Mouse (Mus musculus) liver, embryonic 13.5 days (tissue): ENCODE measurements at regions not wholly inside any gene's neighbourhood (a gene's known extent, or its start where the extent isn't known, plus 50 kb on each side); places are given as distances from the start of the nearest gene placed in this dataset. TPM values are rescaled to one million over a fixed set of nuclear protein-coding genes. Genes with fewer than 3 reads are reported as not detected.
"Not testable (repeated sequence)": the region's sequence is repeated elsewhere in the genome, so short reads cannot be mapped to it uniquely, and the experiment has no call there.

ENCODE experiments used
- ATAC-seq: fragments of 200-750 bp; cut with Nextera tagmentation; 2 replicates; pipeline ENCODE4 v1.8.0; 2017; ENCODE audit warnings: low read depth, mild to moderate bottlenecking, moderate number of reproducible peaks, moderate library complexity
- DNase-seq: peaks from one replicate; pipeline ENCODE4 v3.0.0; 2022
- H3K27ac ChIP-seq: fragments of 300-500 bp; sonication (generic); 2 replicates; pipeline ENCODE4 v1.5.1; 2015; ENCODE audit warnings: moderate library complexity, mild to moderate bottlenecking, inconsistent platforms
- H3K27me3 ChIP-seq: fragments of 300-500 bp; sonication (generic); 2 replicates; pipeline ENCODE4 v1.6.1; 2015; ENCODE audit warnings: mild to moderate bottlenecking, inconsistent platforms
- H3K36me3 ChIP-seq: fragments of 300-500 bp; sonication (generic); 2 replicates; pipeline ENCODE4 v1.6.1; 2015; ENCODE audit warnings: mild to moderate bottlenecking, inconsistent platforms
- H3K4me1 ChIP-seq: fragments of 300-500 bp; sonication (generic); replicated peaks from 2 replicates; pipeline ENCODE4 v1.6.1; 2015; ENCODE audit warnings: inconsistent platforms
- H3K4me2 ChIP-seq: fragments of 300-500 bp; sonication (generic); 2 replicates; pipeline ENCODE4 v1.6.1; 2015; ENCODE audit warnings: inconsistent platforms, mild to moderate bottlenecking, moderate library complexity
- H3K4me3 ChIP-seq: fragments of 300-500 bp; sonication (generic); replicated peaks from 2 replicates; pipeline ENCODE4 v1.5.1; 2015; ENCODE audit warnings: mild to moderate bottlenecking, inconsistent platforms
- H3K9ac ChIP-seq: fragments of 300-500 bp; sonication (generic); 2 replicates; pipeline ENCODE4 v1.6.1; 2015; ENCODE audit warnings: mild to moderate bottlenecking, inconsistent platforms
- H3K9me3 ChIP-seq: fragments of 300-500 bp; sonication (generic); replicated peaks from 2 replicates; pipeline ENCODE4 v1.6.1; 2016; ENCODE audit warnings: inconsistent platforms
- WGBS: fragments of 180-500 bp; shearing (Covaris S2); methylation state at CpG from one replicate; pipeline ENCODE4 v1.1.7; 2015; ENCODE audit not compliant: insufficient replicate concordance; 5-methylcytosine and 5-hydroxymethylcytosine counted together
- microRNA-seq: library from miRNA; unstranded; fragments of <30 nt; microRNA quantifications from one replicate; pipeline ENCODE4, GENCODE M21; 2016

DNA sequence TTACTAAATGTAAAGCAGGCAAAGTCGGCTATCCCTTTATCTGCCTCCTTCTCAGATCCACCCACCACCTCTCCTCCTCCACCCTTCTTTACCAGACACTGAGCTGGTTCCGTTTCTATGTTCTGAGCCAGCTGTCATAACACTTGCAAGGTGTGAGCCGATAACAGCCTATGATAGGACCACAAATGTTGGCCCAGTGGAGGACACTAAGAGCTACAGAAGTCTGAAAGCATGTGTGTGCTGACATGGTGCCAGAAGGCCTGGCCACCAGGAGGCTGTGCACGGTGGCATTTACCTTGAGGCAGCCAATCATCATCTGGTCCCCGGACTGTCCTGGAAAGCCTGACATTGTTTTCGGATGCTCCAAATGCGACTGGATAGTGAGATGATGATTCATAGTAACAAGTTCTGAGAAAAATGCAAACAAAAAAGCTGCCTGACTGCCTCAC is 63.5 kb upstream of the Max start:
- ATAC-seq, result peak; percentile 75
- no peaks in the 10 kb centered on the region; the same call in 1 of the 2 replicates for H3K27me3 ChIP-seq
- H3K9ac ChIP-seq, result no peak overlapping the region
- no peak overlapping the region for H3K4me2 ChIP-seq
- H3K4me3 ChIP-seq, result no peak overlapping the region
- WGBS, result 44% methylated on average over 7 of the region's 7 CpGs
- no peak overlapping the region for H3K27ac ChIP-seq
- H3K4me1 ChIP-seq, result peaks cover 8% of the 10 kb centered on the region
- H3K9me3 ChIP-seq, result no peaks in the 10 kb centered on the region
- H3K36me3 ChIP-seq, result no peaks in the 10 kb centered on the region
- DNase-seq, result no peak

DNA sequence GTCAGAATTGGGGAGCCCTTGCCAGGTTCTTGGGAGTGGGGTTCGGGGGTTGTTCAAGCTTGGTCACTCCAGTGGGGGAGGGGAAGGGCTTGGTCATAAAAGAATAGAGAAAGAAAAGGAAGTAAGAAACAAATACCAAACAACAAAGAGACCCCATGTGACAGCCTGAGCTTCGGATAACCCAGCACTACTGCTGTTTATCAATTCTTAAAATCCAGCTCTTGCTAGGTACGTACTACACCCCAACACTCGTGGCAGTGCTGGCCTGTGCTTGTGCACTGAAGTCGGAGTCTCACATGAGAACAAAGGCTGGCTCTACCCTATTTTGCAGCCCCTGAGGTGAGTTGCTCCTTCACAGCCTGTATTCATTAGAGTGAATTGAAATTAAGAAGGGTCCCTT is 60.5 kb upstream of the Max start:
- no peaks in the 10 kb centered on the region for H3K36me3 ChIP-seq
- H3K9ac ChIP-seq, result no peak overlapping the region
- H3K9me3 ChIP-seq, result no peaks in the 10 kb centered on the region
- no peak overlapping the region for H3K4me2 ChIP-seq
- no peaks in the 10 kb centered on the region; the same call in 1 of the 2 replicates for H3K27me3 ChIP-seq
- no peak overlapping the region for H3K4me3 ChIP-seq
- no peak for DNase-seq
- 50% methylated on average over 5 of the region's 5 CpGs for WGBS
- peaks cover 8% of the 10 kb centered on the region for H3K4me1 ChIP-seq
- ATAC-seq, result no peak
- H3K27ac ChIP-seq, result no peak overlapping the region

DNA sequence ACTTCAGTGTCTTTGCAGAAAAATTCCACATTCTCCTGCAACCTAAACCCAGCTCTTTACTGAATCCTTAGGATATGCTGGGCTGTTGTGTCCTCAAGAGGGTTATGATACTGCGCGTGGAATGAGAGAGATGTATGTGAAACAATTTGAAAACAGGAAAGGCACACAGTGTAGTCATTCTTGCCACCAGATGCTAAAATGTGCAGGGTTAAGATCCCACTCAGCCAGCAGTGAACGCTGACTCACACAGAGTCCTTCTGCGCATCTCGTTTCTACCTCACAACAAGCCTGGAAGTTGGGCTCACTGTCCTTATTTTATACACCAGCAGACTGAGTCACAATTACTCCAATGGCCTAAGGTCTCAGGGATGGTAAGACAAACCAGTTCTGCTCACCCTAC is 59.9 kb upstream of the Max start:
- peaks cover 8% of the 10 kb centered on the region for H3K4me1 ChIP-seq
- H3K27ac ChIP-seq, result no peak overlapping the region
- no peak overlapping the region for H3K4me2 ChIP-seq
- ATAC-seq (no peak), DNase-seq (no peak)
- no peaks in the 10 kb centered on the region; the same call in 1 of the 2 replicates for H3K27me3 ChIP-seq
- no peaks in the 10 kb centered on the region for H3K9me3 ChIP-seq
- H3K9ac ChIP-seq, result no peak overlapping the region
- no peaks in the 10 kb centered on the region for H3K36me3 ChIP-seq
- 79% methylated on average over 5 of the region's 5 CpGs for WGBS
- no peak overlapping the region for H3K4me3 ChIP-seq

DNA sequence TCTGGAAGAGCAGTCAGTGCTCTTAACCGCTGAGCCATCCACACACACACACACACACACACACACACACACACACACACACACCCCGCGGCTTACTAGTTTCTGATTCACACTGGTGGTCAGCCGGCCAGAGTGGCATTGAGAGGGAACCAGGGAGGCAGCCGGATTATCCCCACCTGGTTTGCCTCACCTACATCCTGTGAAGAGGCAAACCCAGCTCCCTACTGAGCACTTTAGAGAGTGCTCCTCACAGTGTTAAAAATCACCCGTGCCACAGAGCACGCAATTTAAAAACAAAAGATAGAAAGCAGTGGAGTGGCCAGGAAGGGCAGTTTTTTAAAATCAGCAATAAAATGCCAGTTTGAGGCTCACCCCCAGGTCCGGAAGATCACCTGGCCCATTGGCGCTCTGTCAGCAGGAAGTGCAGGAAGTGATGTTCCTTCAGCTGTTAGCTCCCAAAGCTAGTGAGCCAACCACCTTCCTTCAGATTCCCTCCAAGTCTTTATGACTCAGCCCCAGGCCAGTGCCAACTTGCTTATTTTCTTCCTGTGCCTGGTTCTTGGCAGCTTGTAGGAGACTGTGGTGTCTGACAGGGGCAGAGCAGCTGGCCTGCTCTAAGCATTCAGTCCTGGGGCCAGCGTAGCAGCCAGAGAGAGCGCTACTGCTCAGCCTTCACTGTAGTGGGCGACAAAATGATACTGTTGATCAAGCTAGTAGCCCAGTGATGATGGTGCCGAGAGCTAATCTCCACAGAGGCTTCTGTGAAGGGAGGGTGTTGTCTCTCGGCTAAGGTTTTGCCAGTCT is 57.9 kb upstream of the Max start:
- H3K27ac ChIP-seq, result no peak overlapping the region
- no peaks in the 10 kb centered on the region for H3K9me3 ChIP-seq
- H3K4me1 ChIP-seq, result no peaks in the 10 kb centered on the region; the same call in 1 of the 2 replicates
- H3K9ac ChIP-seq, result no peak overlapping the region
- ATAC-seq (no peak), DNase-seq (no peak)
- no peak overlapping the region for H3K4me2 ChIP-seq
- WGBS, result 56% methylated on average over 14 of the region's 14 CpGs
- H3K27me3 ChIP-seq, result no peaks in the 10 kb centered on the region
- no peak overlapping the region for H3K4me3 ChIP-seq
- H3K36me3 ChIP-seq, result no peaks in the 10 kb centered on the region

DNA sequence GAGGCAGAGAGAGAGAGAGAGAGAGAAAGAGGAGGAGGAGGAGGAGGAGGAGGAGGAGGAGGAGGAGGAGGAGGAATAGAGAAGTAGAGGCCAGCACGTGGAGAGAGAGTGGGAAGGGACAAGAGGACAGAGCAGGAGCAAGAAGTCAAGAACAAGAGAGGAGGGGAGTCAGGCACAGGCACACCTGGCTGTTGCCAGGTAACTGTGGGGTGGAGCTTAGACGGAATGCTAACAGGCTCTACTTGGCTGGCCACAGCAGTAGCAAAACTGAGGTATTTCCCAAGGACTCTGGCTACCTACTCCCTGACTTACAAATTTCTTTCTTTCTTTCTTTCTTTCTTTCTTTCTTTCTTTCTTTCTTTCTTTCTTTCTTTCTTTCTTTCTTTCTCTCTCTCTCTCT is 57.1 kb upstream of the Max start:
- H3K36me3 ChIP-seq, H3K9me3 ChIP-seq, H3K4me3 ChIP-seq, ATAC-seq, H3K9ac ChIP-seq, DNase-seq, H3K4me2 ChIP-seq, H3K4me1 ChIP-seq, H3K27me3 ChIP-seq, H3K27ac ChIP-seq: not testable (repeated sequence)
- WGBS, result 37% methylated on average over 2 of the region's 2 CpGs

DNA sequence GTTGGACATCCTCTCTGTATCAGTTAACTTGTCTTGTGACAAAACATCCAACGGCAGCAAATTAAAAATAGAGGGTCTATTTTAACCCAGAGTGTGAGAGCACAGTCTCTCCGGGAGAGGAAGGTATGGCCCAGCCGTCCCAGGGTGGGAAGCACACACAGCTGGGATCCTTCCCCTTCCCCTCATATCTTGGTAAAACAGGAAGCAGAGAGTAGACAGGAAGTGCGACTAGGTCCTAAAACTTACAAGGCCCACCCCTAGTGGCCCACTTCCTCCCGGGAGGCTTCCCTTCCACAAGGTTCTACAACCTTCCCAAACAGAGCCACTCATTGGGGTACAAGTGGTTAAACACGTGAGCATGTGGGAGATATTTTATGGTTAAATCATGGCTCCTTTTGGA is 56.4 kb upstream of the Max start:
- no peaks in the 10 kb centered on the region for H3K27me3 ChIP-seq
- H3K9me3 ChIP-seq, result no peaks in the 10 kb centered on the region
- WGBS, result 29% methylated on average over 6 of the region's 6 CpGs
- ATAC-seq, result no peak
- H3K36me3 ChIP-seq, result no peaks in the 10 kb centered on the region
- no peak overlapping the region for H3K27ac ChIP-seq
- no peak for DNase-seq
- H3K4me2 ChIP-seq, result no peak overlapping the region
- H3K4me3 ChIP-seq, result no peak overlapping the region
- H3K4me1 ChIP-seq, result 0 out of 2 replicates have a peak, but pooled peaks cover 4% of the 10 kb centered on the region
- no peak overlapping the region for H3K9ac ChIP-seq

DNA sequence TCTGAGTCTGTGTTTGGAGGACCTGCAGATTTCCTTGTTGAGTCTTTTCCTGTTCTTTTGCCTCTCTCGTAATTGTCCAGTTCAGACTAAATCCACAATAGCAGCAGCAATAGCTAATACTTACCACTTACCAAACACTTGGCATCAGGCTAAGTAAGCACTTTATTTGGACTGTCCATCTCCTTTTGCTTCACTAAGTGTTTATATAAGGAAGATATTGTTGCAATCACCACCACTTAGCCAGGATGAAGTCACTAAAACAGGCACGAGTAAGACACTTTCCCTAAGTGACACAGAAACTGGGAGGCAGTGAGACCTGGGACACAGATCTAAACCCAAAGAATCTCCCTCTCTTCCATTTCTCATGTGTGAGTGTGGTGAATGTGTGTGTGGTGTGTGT is 52.9 kb upstream of the Max start:
- Histone ChIP-seq H3K36me3 (no peaks in the 10 kb centered on the region), H3K27me3 (no peaks in the 10 kb centered on the region), H3K4me2 (no peak overlapping the region), H3K4me3 (no peak overlapping the region), H3K27ac (no peak overlapping the region), H3K9me3 (no peaks in the 10 kb centered on the region), H3K9ac (no peak overlapping the region), H3K4me1 (peaks cover 15% of the 10 kb centered on the region)
- DNase-seq (no peak), ATAC-seq (no peak)
- 69% methylated on average over 2 of the region's 2 CpGs for WGBS

Small RNAs in the stretch of these regions (microRNA-seq; reads per million reads assigned to microRNA genes)
- gene Gm22696, result not detected
